Mouse (Mus musculus) hindbrain, embryonic 11.5 days (tissue): ENCODE measurements at regions not wholly inside any gene's neighbourhood (a gene's known extent, or its start where the extent isn't known, plus 50 kb on each side); places are given as distances from the start of the nearest gene placed in this dataset.

Experiments used
- ATAC-seq: fragments of 200-750 bp; cut with Nextera tagmentation; 2 replicates; pipeline ENCODE4 v1.8.0; 2017; ENCODE audit warnings: mild to moderate bottlenecking, moderate TSS enrichment, moderate library complexity; ENCODE audit not compliant: low FRiP score
- DNase-seq: peaks from one replicate; pipeline ENCODE4 v3.0.0-alpha.2; 2015; ENCODE audit warnings: low spot score
- H3K27ac ChIP-seq: fragments of 300-500 bp; sonication (generic); 2 replicates; pipeline ENCODE4 v1.5.1; 2014; ENCODE audit warnings: mild to moderate bottlenecking, low read depth, low read length
- H3K27me3 ChIP-seq: fragments of 300-500 bp; sonication (generic); 2 replicates; pipeline ENCODE4 v1.6.1; 2014; ENCODE audit warnings: mild to moderate bottlenecking, low read length, moderate library complexity, mixed read lengths; ENCODE audit not compliant: control insufficient read depth, insufficient read depth
- H3K36me3 ChIP-seq: fragments of 300-500 bp; sonication (generic); 2 replicates; pipeline ENCODE4 v1.6.1; 2014; ENCODE audit warnings: mild to moderate bottlenecking, low read length, moderate library complexity, mixed read lengths; ENCODE audit not compliant: control insufficient read depth, insufficient read depth
- H3K4me1 ChIP-seq: fragments of 300-500 bp; sonication (generic); replicated peaks from 2 replicates; pipeline ENCODE4 v1.6.1; 2014; ENCODE audit warnings: low read length, mixed read lengths; ENCODE audit not compliant: control insufficient read depth, insufficient read depth
- H3K4me2 ChIP-seq: fragments of 300-500 bp; sonication (generic); replicated peaks from 2 replicates; pipeline ENCODE4 v1.6.1; 2014; ENCODE audit warnings: mild to moderate bottlenecking, low read depth, low read length
- H3K4me3 ChIP-seq: fragments of 300-500 bp; sonication (generic); 2 replicates; pipeline ENCODE4 v1.5.1; 2014; ENCODE audit warnings: low read depth, low read length
- H3K9ac ChIP-seq: fragments of 300-500 bp; sonication (generic); 2 replicates; pipeline ENCODE4 v1.6.1; 2014; ENCODE audit warnings: low read depth, low read length
- H3K9me3 ChIP-seq: fragments of 300-500 bp; sonication (generic); 2 replicates; pipeline ENCODE4 v1.6.1; 2016; ENCODE audit warnings: low read length; ENCODE audit not compliant: control insufficient read depth
- WGBS: fragments of 180-500 bp; shearing (Covaris S2); extraction: QIAGEN DNeasy Blood & Tissue Kit; methylation state at CpG from one replicate; pipeline ENCODE4 v1.1.7; 2014; 5-methylcytosine and 5-hydroxymethylcytosine counted together

DNA sequence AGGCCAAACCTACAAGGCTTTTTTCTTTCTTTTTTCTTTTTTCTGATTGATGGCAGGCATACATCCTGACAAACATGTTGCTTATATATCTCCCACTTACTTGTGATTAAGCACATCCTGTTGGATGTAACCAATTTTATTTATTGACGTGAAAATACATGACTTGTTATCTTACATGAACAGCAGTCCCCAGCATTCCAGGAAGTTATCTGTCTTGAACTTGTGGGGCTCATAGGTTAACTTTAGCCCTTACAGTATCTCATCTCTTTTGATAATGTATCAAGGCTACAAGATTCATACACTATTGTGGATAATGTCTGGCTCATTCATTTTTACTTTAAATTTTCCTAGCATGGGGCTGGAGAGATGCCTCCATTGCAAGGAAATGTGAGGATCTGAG, 852.0 kb upstream of the Agtr1b start:
- DNase-seq (no peak), ATAC-seq (no peak)
- Histone ChIP-seq H3K4me3 (no peak overlapping the region), H3K9me3 (no peaks in the 10 kb centered on the region), H3K4me2 (no peak overlapping the region), H3K36me3 (no peaks in the 10 kb centered on the region), H3K9ac (no peak overlapping the region), H3K27me3 (no peaks in the 10 kb centered on the region), H3K27ac (no peak overlapping the region), H3K4me1 (no peaks in the 10 kb centered on the region)
- WGBS: 92% methylated on average over 1 of the region's 1 CpGs

DNA sequence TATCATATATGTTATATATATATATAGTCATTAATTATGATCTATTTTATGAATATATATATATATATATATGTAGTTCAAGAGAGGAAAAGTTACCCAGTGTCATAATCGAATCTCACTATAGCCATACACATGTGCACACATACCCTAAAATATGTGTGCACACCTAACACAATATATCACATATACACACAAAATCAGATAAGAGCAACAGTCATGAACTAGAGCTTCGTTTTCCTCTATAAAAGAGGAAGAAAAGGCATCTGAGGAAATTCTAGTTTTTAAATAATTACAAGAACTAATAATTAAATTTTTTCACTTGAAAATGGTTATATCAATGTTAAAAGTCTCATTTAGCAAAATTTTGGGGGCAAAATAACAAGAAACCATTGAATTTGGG, 835.3 kb upstream of the Tbl1xr1 start:
- H3K4me1 ChIP-seq: no peaks in the 10 kb centered on the region
- H3K9ac ChIP-seq: no peak overlapping the region
- no peaks in the 10 kb centered on the region for H3K36me3 ChIP-seq
- H3K4me2 ChIP-seq: no peak overlapping the region
- no peak for ATAC-seq
- no peaks in the 10 kb centered on the region for H3K9me3 ChIP-seq
- no peak overlapping the region for H3K4me3 ChIP-seq
- 90% methylated on average over 2 of the region's 2 CpGs for WGBS
- H3K27ac ChIP-seq: no peak overlapping the region
- no peaks in the 10 kb centered on the region for H3K27me3 ChIP-seq
- no peak for DNase-seq

DNA sequence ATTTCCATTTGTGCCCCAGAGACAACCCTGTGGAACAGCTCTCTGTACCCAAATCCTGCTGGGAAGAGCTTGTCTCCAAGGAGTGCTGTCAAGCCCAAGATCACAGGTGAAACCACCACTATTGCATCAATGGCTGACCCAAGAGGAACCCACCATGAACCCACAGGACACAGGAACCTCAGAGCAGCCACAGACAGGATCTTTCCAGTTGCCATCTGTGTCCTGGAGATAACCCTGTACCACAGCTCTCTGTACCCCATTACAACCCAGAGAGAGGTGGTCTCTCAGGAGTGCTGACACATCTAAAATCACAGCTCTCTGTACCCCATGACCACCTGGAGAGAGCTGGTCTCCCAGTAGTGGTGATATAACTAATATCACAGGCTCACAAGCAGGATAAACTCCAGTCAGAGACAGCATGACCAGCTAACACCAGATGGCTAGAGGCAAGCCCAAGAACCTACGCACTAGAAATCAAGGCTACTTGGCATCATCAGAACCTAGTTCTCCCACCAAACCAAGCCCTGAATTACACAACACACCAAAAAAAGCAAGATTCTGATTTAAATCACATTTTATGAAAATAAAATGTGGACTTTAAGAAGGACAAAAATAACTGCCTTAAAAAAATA, 820.2 kb upstream of the Tbl1xr1 start:
- no peak overlapping the region for H3K4me3 ChIP-seq
- no peak overlapping the region for H3K9ac ChIP-seq
- ATAC-seq (no peak), DNase-seq (no peak)
- H3K9me3 ChIP-seq: no peaks in the 10 kb centered on the region
- WGBS: 100% methylated on average over 1 of the region's 1 CpGs
- no peaks in the 10 kb centered on the region for H3K36me3 ChIP-seq
- no peak overlapping the region for H3K27ac ChIP-seq
- H3K27me3 ChIP-seq: no peaks in the 10 kb centered on the region
- H3K4me2 ChIP-seq: no peak overlapping the region
- no peaks in the 10 kb centered on the region for H3K4me1 ChIP-seq

DNA sequence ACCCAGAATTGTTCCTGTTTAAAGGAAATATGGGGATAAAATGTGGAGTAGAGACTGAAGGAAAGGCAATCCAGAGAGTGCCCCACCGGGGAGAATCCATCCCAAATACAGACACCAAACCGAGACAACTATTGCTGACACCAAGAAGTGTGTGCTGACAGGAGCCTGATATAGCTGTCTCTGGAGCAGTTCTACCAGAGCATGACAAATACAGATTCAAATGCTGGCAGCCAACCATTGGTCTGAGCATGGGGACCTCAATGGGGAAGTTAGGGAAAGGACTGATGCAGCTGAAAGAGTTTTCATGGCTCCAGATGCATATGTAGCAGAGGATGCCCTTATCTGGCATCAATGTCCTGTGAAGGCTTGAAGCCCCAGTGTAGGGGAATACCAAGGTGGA, 813.1 kb upstream of the Tbl1xr1 start:
- H3K27me3 ChIP-seq: no peaks in the 10 kb centered on the region
- H3K27ac ChIP-seq: no peak overlapping the region
- no peaks in the 10 kb centered on the region for H3K4me1 ChIP-seq
- no peaks in the 10 kb centered on the region for H3K36me3 ChIP-seq
- ATAC-seq (no peak), DNase-seq (no peak)
- H3K9me3 ChIP-seq: no peaks in the 10 kb centered on the region
- WGBS: 95% methylated on average over 2 of the region's 2 CpGs
- no peak overlapping the region for H3K4me2 ChIP-seq
- no peak overlapping the region for H3K9ac ChIP-seq
- no peak overlapping the region for H3K4me3 ChIP-seq

DNA sequence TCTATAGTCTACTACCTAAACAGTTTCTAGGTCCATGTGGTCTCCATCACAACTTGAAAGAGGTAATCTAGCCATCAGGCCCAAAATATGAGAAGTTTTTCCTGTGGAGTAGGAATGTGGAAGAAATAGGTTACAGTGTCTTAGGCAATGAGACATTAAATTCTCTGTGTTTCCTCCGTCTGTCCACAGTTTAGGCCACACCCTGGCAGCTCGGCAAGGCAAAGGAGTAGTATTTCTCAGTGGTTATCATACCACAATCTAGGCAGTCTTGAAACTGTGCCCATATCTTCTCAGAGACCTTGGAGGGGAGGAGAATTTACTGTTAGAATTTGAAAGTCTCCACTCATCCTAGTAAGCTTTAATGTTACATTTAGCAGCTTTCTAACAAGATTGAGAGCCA, 811.0 kb upstream of the Tbl1xr1 start:
- no peak overlapping the region for H3K4me3 ChIP-seq
- no peaks in the 10 kb centered on the region for H3K4me1 ChIP-seq
- DNase-seq (no peak), ATAC-seq (no peak)
- H3K9ac ChIP-seq: no peak overlapping the region
- WGBS: 89% methylated on average over 2 of the region's 2 CpGs
- no peaks in the 10 kb centered on the region for H3K9me3 ChIP-seq
- H3K36me3 ChIP-seq: no peaks in the 10 kb centered on the region
- no peaks in the 10 kb centered on the region for H3K27me3 ChIP-seq
- H3K27ac ChIP-seq: no peak overlapping the region
- no peak overlapping the region for H3K4me2 ChIP-seq

DNA sequence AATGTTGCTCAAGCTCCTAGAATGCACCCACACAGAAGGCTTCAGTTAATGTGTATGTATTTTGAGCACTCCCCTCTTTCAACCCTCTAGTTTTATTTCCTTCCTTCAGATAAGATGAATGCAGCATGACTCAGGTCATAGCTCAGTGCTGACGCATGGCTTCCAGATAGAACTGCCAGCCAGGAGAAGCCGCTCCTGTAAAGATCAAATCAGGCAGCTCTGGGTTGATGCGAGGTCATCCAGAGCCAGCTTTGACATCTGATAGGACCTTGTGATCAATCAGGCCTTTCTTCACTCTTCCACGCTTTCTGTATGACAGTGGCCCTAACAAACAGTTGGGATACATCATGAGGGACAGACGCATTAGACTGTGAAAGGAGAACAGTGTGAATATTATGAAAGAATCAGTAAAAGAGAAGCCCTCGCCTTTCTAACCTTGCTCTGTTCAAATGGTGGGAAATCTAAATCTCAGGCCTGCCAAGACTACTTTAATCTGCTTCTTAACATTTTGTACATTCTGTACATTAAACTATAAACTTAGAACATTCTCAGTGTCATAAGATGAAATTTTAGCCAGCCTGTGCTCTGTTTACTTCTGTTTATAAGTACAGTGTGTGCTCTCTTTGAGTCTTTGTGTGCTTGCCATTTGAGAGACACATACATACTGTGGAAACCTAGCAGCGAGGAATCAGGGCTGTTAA, 807.9 kb upstream of the Tbl1xr1 start:
- DNase-seq (no peak), ATAC-seq (no peak)
- WGBS: 78% methylated on average over 7 of the region's 7 CpGs
- Histone ChIP-seq H3K36me3 (no peaks in the 10 kb centered on the region), H3K27ac (no peak overlapping the region), H3K9ac (no peak overlapping the region), H3K27me3 (no peaks in the 10 kb centered on the region), H3K4me1 (no peaks in the 10 kb centered on the region), H3K4me3 (no peak overlapping the region), H3K9me3 (no peaks in the 10 kb centered on the region), H3K4me2 (no peak overlapping the region)

DNA sequence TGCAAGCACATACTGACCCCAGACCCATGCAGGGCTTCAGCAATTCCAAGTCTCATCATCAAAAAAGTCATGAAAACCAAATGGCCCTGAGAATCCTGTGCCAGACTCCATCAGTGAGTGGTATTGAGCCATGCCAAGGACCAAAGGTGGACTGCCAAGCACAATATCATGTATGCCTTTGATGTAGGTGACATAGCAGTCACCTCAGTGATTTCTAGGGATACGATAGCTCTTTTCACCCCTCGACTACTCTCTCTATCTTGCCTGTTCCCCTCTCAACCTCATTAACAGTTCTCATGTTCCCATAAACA, 807.4 kb upstream of the Tbl1xr1 start:
- Histone ChIP-seq H3K27me3 (no peaks in the 10 kb centered on the region), H3K36me3 (no peaks in the 10 kb centered on the region), H3K4me1 (no peaks in the 10 kb centered on the region), H3K4me3 (no peak overlapping the region), H3K27ac (no peak overlapping the region), H3K9ac (no peak overlapping the region), H3K4me2 (no peak overlapping the region), H3K9me3 (no peaks in the 10 kb centered on the region)
- DNase-seq: no peak
- WGBS: 75% methylated on average over 2 of the region's 2 CpGs
- ATAC-seq: no peak

DNA sequence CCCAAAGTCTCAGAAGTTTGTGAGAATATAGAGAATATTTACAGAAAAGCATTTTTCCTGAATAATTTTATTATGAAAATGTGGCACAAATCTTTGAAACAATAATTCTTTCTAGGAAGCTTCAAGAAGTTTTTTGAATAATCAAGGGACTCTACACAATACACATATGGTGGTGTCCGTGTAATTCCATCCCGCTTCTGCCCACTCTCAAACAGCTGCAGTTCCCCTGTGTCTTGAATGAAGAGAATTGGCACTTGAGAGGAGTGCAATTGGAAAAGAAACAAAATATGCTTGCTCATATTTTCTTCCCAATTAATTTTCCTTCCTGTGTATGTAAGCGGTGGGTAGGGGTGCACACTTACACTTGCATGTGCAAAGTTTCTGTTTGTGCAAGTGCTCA, 805.7 kb upstream of the Tbl1xr1 start:
- Histone ChIP-seq H3K9ac (no peak overlapping the region), H3K27ac (no peak overlapping the region), H3K9me3 (no peaks in the 10 kb centered on the region), H3K27me3 (no peaks in the 10 kb centered on the region), H3K4me2 (no peak overlapping the region), H3K4me3 (no peak overlapping the region), H3K36me3 (no peaks in the 10 kb centered on the region), H3K4me1 (no peaks in the 10 kb centered on the region)
- DNase-seq: no peak
- no peak for ATAC-seq
- 93% methylated on average over 3 of the region's 3 CpGs for WGBS

DNA sequence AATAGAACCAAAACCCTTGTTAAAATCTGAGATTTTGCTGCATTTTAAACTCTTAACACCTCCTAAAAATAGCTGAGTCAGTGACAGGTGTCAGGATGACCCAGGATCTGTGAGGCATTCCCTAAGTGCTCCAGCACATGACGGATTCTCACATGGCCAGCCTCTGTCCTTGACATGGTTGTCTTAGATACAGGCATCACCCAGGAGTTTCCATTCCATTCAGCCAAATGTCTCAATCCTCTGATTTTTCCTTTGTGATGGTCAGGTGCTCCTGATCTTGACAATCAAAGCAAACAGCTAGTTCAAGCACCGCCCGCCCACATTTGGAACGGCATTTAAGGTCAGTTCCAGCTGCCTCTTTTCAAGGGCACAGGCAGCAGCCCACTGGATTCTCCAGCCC, 804.2 kb upstream of the Tbl1xr1 start:
- Histone ChIP-seq H3K9me3 (no peaks in the 10 kb centered on the region), H3K27me3 (no peaks in the 10 kb centered on the region), H3K27ac (no peak overlapping the region), H3K4me1 (no peaks in the 10 kb centered on the region), H3K4me3 (no peak overlapping the region), H3K4me2 (no peak overlapping the region), H3K9ac (no peak overlapping the region), H3K36me3 (no peaks in the 10 kb centered on the region)
- WGBS: 87% methylated on average over 4 of the region's 4 CpGs
- ATAC-seq (no peak), DNase-seq (no peak)
